In genomic region chr11:94978178-94978915, GRCm38 (mm10) we compare ENCODE assay signal across 9 mouse cellular contexts. TPM values are rescaled to one million over a fixed set of nuclear protein-coding genes. Genes with fewer than 3 reads are reported as not detected.
DNase-seq lines count a peak whose midpoint lies in the region; ATAC-seq lines count a peak whose summit lies in the region.
"Had no signal": no experiment of that assay in that cellular context is flagged by ENCODE, and none has a peak within 500 bp of the region (broad histone marks: within the 10 kb centered on the region; RNA-seq: fewer than 3 reads in every experiment).

No protein-coding gene starts in this region.

- intact Hi-C loops in left cerebral cortex, postnatal 4 days (cut with DNase I), result no loop called here
- intact Hi-C loops in left cerebral cortex, postnatal 14 days (cut with DNase I), result loop anchor here (2.0 kb wide), 1 partner anchor 22 kb away; no protein-coding TSS in a partner anchor

- H3K9ac ChIP-seq in intestine, embryonic 16.5 days (ENCODE audit: low read depth, low read length), result 0 out of 2 replicates have a peak overlapping the region, but pooled peaks have one; percentile 19
- 0 out of 2 replicates have a peak overlapping the region, but pooled peaks have one; percentile 0 for H3K9ac ChIP-seq in neural tube, embryonic 12.5 days

- peak overlapping the region; percentile 30; the same call in 1 of the 2 replicates for H3K4me3 ChIP-seq in intestine, embryonic 16.5 days (ENCODE audit: low read length)
- 0 out of 2 replicates have a peak overlapping the region, but pooled peaks have one; percentile 7 for H3K4me3 ChIP-seq in neural tube, embryonic 12.5 days

- ATAC-seq in intestine, embryonic 16.5 days, result peak; percentile 34; the same call in 1 of the 2 replicates
- peak; percentile 73 for ATAC-seq in neural tube, embryonic 12.5 days (ENCODE audit: low FRiP score, low read depth)

- H3K36me3 ChIP-seq in intestine, embryonic 16.5 days (ENCODE audit: control insufficient read depth, insufficient read depth, low read length), result no peaks in the 10 kb centered on the region
- no peaks in the 10 kb centered on the region for H3K36me3 ChIP-seq in neural tube, embryonic 12.5 days

- H3K9me3 ChIP-seq in intestine, embryonic 16.5 days (ENCODE audit: control insufficient read depth, low read length), result no peaks in the 10 kb centered on the region
- no peaks in the 10 kb centered on the region for H3K9me3 ChIP-seq in neural tube, embryonic 12.5 days

- H3K4me2 ChIP-seq in intestine, embryonic 16.5 days (ENCODE audit: low read depth, low read length), result peak overlapping the region; percentile 19; the same call in 1 of the 2 replicates
- H3K4me2 ChIP-seq in neural tube, embryonic 12.5 days (replicated peaks), result peak overlapping the region; percentile 51

- no peaks in the 10 kb centered on the region for H3K27me3 ChIP-seq in intestine, embryonic 16.5 days (replicated peaks; ENCODE audit: control insufficient read depth, insufficient read depth, low read length)
- H3K27me3 ChIP-seq in neural tube, embryonic 12.5 days (replicated peaks), result no peaks in the 10 kb centered on the region

- peaks cover 3% of the 10 kb centered on the region; the same call in 1 of the 2 replicates for H3K4me1 ChIP-seq in intestine, embryonic 16.5 days (ENCODE audit: control insufficient read depth, insufficient read depth, low read length)
- H3K4me1 ChIP-seq in neural tube, embryonic 12.5 days, result peaks cover 4% of the 10 kb centered on the region; the same call in 1 of the 2 replicates

- 41% methylated on average over 9 of the region's 9 CpGs for WGBS in intestine, embryonic 16.5 days
- WGBS in neural tube, embryonic 12.5 days, result 45% methylated on average over 9 of the region's 9 CpGs

- H3K27ac ChIP-seq in intestine, embryonic 16.5 days (ENCODE audit: low read length), result no peak overlapping the region
- peak overlapping the region; percentile 9; the same call in 1 of the 2 replicates for H3K27ac ChIP-seq in neural tube, embryonic 12.5 days

- peak; percentile 6 for DNase-seq in adrenal gland, adult 2 months
- no peak for DNase-seq in adrenal gland, postnatal 36 days
- peak; percentile 66 for DNase-seq in left cerebral cortex, postnatal 4 days
- DNase-seq in left cerebral cortex, postnatal 14 days (ENCODE audit: low spot score in 2 of 2), result no peak
- DNase-seq in kidney, postnatal 25 days, result no peak
- DNase-seq in c-Kit-positive CD71-positive TER-119-positive erythroid progenitor cells, embryonic 14.5 days (ENCODE audit: low spot score), result no peak

RNA-seq across cellular contexts. Expression of gene Sgca, which starts 2.2 kb away (rescaled TPM):
- not detected for total RNA-seq in adrenal gland, adult 2 months (2021)
- polyA plus RNA-seq in adrenal gland, adult 2 months (2012; rRNA removed), result 0.79 and 0.95 TPM in 2 replicates
- not detected for total RNA-seq in adrenal gland, postnatal 36 days (2021)
- total RNA-seq in left cerebral cortex, postnatal 4 days (2021), result not detected
- total RNA-seq in left cerebral cortex, postnatal 14 days (2021), result under 1 TPM; 0.55 to 0.68 TPM
- polyA plus RNA-seq in intestine, embryonic 16.5 days (2015; fragmentation: Nextera tagmentation; extraction: Ambion mirVana), result 0.26 and 0.36 TPM in 2 replicates
- 0.80 and 0.90 TPM in 2 replicates for polyA plus RNA-seq in neural tube, embryonic 12.5 days (2016; fragmentation: Nextera tagmentation; extraction: Ambion mirVana)

RNA-seq across cellular contexts. Expression of gene Hils1, which starts 11.0 kb away (rescaled TPM):
- total RNA-seq in adrenal gland, adult 2 months (2021), result not detected
- polyA plus RNA-seq in adrenal gland, adult 2 months (2012; rRNA removed), result not detected in 2 replicates
- total RNA-seq in adrenal gland, postnatal 36 days (2021), result not detected
- total RNA-seq in left cerebral cortex, postnatal 4 days (2021), result under 1 TPM in 1 of 2 experiments, not detected in 1; 0.46 TPM
- total RNA-seq in left cerebral cortex, postnatal 14 days (2021), result not detected
- not detected in 2 replicates for polyA plus RNA-seq in intestine, embryonic 16.5 days (2015; fragmentation: Nextera tagmentation; extraction: Ambion mirVana)
- not detected in 2 replicates for polyA plus RNA-seq in neural tube, embryonic 12.5 days (2016; fragmentation: Nextera tagmentation; extraction: Ambion mirVana)
- total RNA-seq: heart, postnatal 10 days had no signal

RNA-seq across cellular contexts. Expression of gene Ppp1r9b, which starts 12.5 kb away (rescaled TPM):
- 100 to 1,000 TPM; 101 to 148 TPM for total RNA-seq in adrenal gland, adult 2 months (2021)
- polyA plus RNA-seq in adrenal gland, adult 2 months (2012; rRNA removed), result 61.6 and 64.6 TPM in 2 replicates
- 100 to 1,000 TPM; 119 to 120 TPM for total RNA-seq in adrenal gland, postnatal 36 days (2021)
- 100 to 1,000 TPM; 273 to 276 TPM for total RNA-seq in left cerebral cortex, postnatal 4 days (2021)
- 100 to 1,000 TPM; 505 to 506 TPM for total RNA-seq in left cerebral cortex, postnatal 14 days (2021)
- 5.2 and 5.6 TPM in 2 replicates for polyA plus RNA-seq in intestine, embryonic 16.5 days (2015; fragmentation: Nextera tagmentation; extraction: Ambion mirVana)
- 18.2 and 19.7 TPM in 2 replicates for polyA plus RNA-seq in neural tube, embryonic 12.5 days (2016; fragmentation: Nextera tagmentation; extraction: Ambion mirVana)

RNA-seq across cellular contexts. Expression of gene Samd14, which starts 31.3 kb away (rescaled TPM):
- total RNA-seq in adrenal gland, adult 2 months (2021), result 1 to 10 TPM; 2.5 to 4.5 TPM
- polyA plus RNA-seq in adrenal gland, adult 2 months (2012; rRNA removed), result 12.9 and 13.5 TPM in 2 replicates
- 1 to 10 TPM; 3.2 to 3.4 TPM for total RNA-seq in adrenal gland, postnatal 36 days (2021)
- total RNA-seq in left cerebral cortex, postnatal 4 days (2021), result 100 to 1,000 TPM; 173 to 176 TPM
- total RNA-seq in left cerebral cortex, postnatal 14 days (2021), result 10 to 100 TPM; 48.5 to 52.2 TPM
- 13.2 and 13.6 TPM in 2 replicates for polyA plus RNA-seq in intestine, embryonic 16.5 days (2015; fragmentation: Nextera tagmentation; extraction: Ambion mirVana)
- polyA plus RNA-seq in neural tube, embryonic 12.5 days (2016; fragmentation: Nextera tagmentation; extraction: Ambion mirVana), result 101 and 106 TPM in 2 replicates

RNA-seq across cellular contexts. Expression of gene Col1a1, which starts 42.3 kb away (rescaled TPM):
- 10 to 100 TPM; 34.5 to 82.8 TPM for total RNA-seq in adrenal gland, adult 2 months (2021)
- 40.1 and 42.9 TPM in 2 replicates for polyA plus RNA-seq in adrenal gland, adult 2 months (2012; rRNA removed)
- total RNA-seq in adrenal gland, postnatal 36 days (2021), result 100 to 1,000 TPM; 111 to 222 TPM
- total RNA-seq in left cerebral cortex, postnatal 4 days (2021), result 10 to 100 TPM; 62.8 to 70.4 TPM
- 10 to 100 TPM; 50.1 to 54.5 TPM for total RNA-seq in left cerebral cortex, postnatal 14 days (2021)
- polyA plus RNA-seq in intestine, embryonic 16.5 days (2015; fragmentation: Nextera tagmentation; extraction: Ambion mirVana), result 890 and 1,013 TPM in 2 replicates
- polyA plus RNA-seq in neural tube, embryonic 12.5 days (2016; fragmentation: Nextera tagmentation; extraction: Ambion mirVana), result 209 and 219 TPM in 2 replicates

Comparison
In these comparisons a context has a peak if more than half of its experiments do, and no peak if none do; other contexts are left out.
1. DNase-seq: peak in adrenal gland, adult 2 months (single experiment) and left cerebral cortex, postnatal 4 days (single experiment); none in adrenal gland, postnatal 36 days (0 of 2), left cerebral cortex, postnatal 14 days (0 of 2), kidney, postnatal 25 days (0 of 2) and c-Kit-positive CD71-positive TER-119-positive erythroid progenitor cells, embryonic 14.5 days (single experiment).